Mouse (Mus musculus) layer of hippocampus, postnatal 14 days (tissue): Measurements from ENCODE around the gene Sh3d19. TPM values are rescaled to one million over a fixed set of nuclear protein-coding genes. Genes with fewer than 3 reads are reported as not detected.
A peak's percentile ranks its signal among the peaks of the same experiment; 100 is the strongest.

Experiments
- DNase-seq, 2 experiments: peaks; one replicate each; pipeline ENCODE4 v3.0.0; 2021 to 2022; ENCODE audit warnings: low spot score in 2 of 2, mixed read lengths in 1 of 2
- total RNA-seq, 2 experiments: library from RNA; stranded (reverse); gene quantifications; 2 replicates each; pipeline ENCODE4 v1.2.3; 2021

The Sh3d19 gene
- total RNA-seq, 2 experiments from 2014 or later: 40.6 to 42.5 TPM

GRCm38 (mm10) chr3:86025341-86026137, 54.6 kb downstream of the Sh3d19 start:
- DNase-seq: no peak

- DNase-seq: no peak
Measured at GRCm38 (mm10) chr3:86028658-86029375, 57.9 kb downstream of the Sh3d19 start.

- no peak for DNase-seq
Measured at GRCm38 (mm10) chr3:86030566-86030965, 59.7 kb downstream of the Sh3d19 start.

- DNase-seq: no peak
Measured at GRCm38 (mm10) chr3:86033455-86034090, 62.7 kb downstream of the Sh3d19 start.

GRCm38 (mm10) chr3:86037926-86038484, 67.1 kb downstream of the Sh3d19 start:
- peak in 1 of 2 experiments; percentile 53 for DNase-seq

GRCm38 (mm10) chr3:86038648-86039047, 67.7 kb downstream of the Sh3d19 start:
- no peak for DNase-seq

- no peak for DNase-seq
Measured at GRCm38 (mm10) chr3:86040286-86041201, 69.6 kb downstream of the Sh3d19 start.

GRCm38 (mm10) chr3:86047686-86048408, 76.9 kb downstream of the Sh3d19 start:
- peak; percentile 36 to 68 for DNase-seq

GRCm38 (mm10) chr3:86049041-86049440, 78.1 kb downstream of the Sh3d19 start:
- no peak for DNase-seq

- DNase-seq: no peak
Measured at GRCm38 (mm10) chr3:86056678-86057077, 85.8 kb downstream of the Sh3d19 start.

GRCm38 (mm10) chr3:86057436-86058095, 86.7 kb downstream of the Sh3d19 start:
- no peak for DNase-seq

- no peak for DNase-seq
Measured at GRCm38 (mm10) chr3:86069646-86070250, 98.8 kb downstream of the Sh3d19 start.

- DNase-seq: no peak
Measured at GRCm38 (mm10) chr3:86070799-86071198, 99.9 kb downstream of the Sh3d19 start.

GRCm38 (mm10) chr3:86072066-86072465, 101.2 kb downstream of the Sh3d19 start:
- DNase-seq: no peak

GRCm38 (mm10) chr3:86072889-86073288, 102.0 kb downstream of the Sh3d19 start:
- no peak for DNase-seq

- no peak for DNase-seq
Measured at GRCm38 (mm10) chr3:86075593-86075992, 104.7 kb downstream of the Sh3d19 start.

GRCm38 (mm10) chr3:86076511-86077283, 105.8 kb downstream of the Sh3d19 start:
- no peak for DNase-seq

GRCm38 (mm10) chr3:86083051-86083450, 112.1 kb downstream of the Sh3d19 start:
- DNase-seq: no peak
